Mouse (Mus musculus): ENCODE results near the gene Kcnk4. TPM values are rescaled to one million over a fixed set of nuclear protein-coding genes. Genes with fewer than 3 reads are reported as not detected.

Gene Kcnk4
- total RNA-seq (2015) = not detected in 2 replicates
- not detected in 2 replicates for total RNA-seq (2017)

- no peak for ATAC-seq (replicated peaks; ENCODE audit: poor library complexity)
These were observed at the start of gene Kcnk4 for GRCm38 (mm10) chr19:6934195-6934977. Gene Kcnk4, minus strand, starts transcription at chr19:6934515.

- ATAC-seq (replicated peaks; ENCODE audit: poor library complexity) = no peak
These were observed 49.3 kb upstream of the Kcnk4 start for GRCm38 (mm10) chr19:6983621-6984020.

GRCm38 (mm10) chr19:6981465-6981864 is 47.1 kb upstream of the Kcnk4 start:
- ATAC-seq (replicated peaks; ENCODE audit: poor library complexity) = no peak

- peak; percentile 55 for ATAC-seq (replicated peaks; ENCODE audit: poor library complexity)
These were observed 46.2 kb upstream of the Kcnk4 start, which contains the start of gene Fkbp2 for GRCm38 (mm10) chr19:6980381-6981093. Gene Fkbp2, minus strand, starts transcription at chr19:6980501.

GRCm38 (mm10) chr19:6979486-6980380 is 45.4 kb upstream of the Kcnk4 start:
- ATAC-seq (replicated peaks; ENCODE audit: poor library complexity) = peak; percentile 77

GRCm38 (mm10) chr19:6979001-6979479 is 44.7 kb upstream of the Kcnk4 start:
- no peak for ATAC-seq (replicated peaks; ENCODE audit: poor library complexity)

GRCm38 (mm10) chr19:6978639-6978974 is 44.3 kb upstream of the Kcnk4 start:
- no peak for ATAC-seq (replicated peaks; ENCODE audit: poor library complexity)

GRCm38 (mm10) chr19:6977759-6978638 is 43.7 kb upstream of the Kcnk4 start:
- no peak for ATAC-seq (replicated peaks; ENCODE audit: poor library complexity)

- ATAC-seq (replicated peaks; ENCODE audit: poor library complexity) = peak; percentile 17
These were observed 41.5 kb upstream of the Kcnk4 start, which contains the start of gene Plcb3 for GRCm38 (mm10) chr19:6975537-6976521. Gene Plcb3, minus strand, starts transcription at chr19:6976470.

- peak; percentile 63 for ATAC-seq (replicated peaks; ENCODE audit: poor library complexity)
These were observed 40.2 kb upstream of the Kcnk4 start, which contains the start of gene Ppp1r14b for GRCm38 (mm10) chr19:6974211-6975205. Gene Ppp1r14b, plus strand, starts transcription at chr19:6974968.

GRCm38 (mm10) chr19:6973581-6974190 is 39.4 kb upstream of the Kcnk4 start:
- no peak for ATAC-seq (replicated peaks; ENCODE audit: poor library complexity)

- ATAC-seq (replicated peaks; ENCODE audit: poor library complexity) = no peak
These were observed 38.1 kb upstream of the Kcnk4 start for GRCm38 (mm10) chr19:6972247-6972917.

- ATAC-seq (replicated peaks; ENCODE audit: poor library complexity) = no peak
These were observed 37.3 kb upstream of the Kcnk4 start for GRCm38 (mm10) chr19:6971644-6972043.

GRCm38 (mm10) chr19:6970460-6971085 is 36.3 kb upstream of the Kcnk4 start:
- no peak for ATAC-seq (replicated peaks; ENCODE audit: poor library complexity)

- peak; percentile 51 for ATAC-seq (replicated peaks; ENCODE audit: poor library complexity)
These were observed 35.5 kb upstream of the Kcnk4 start for GRCm38 (mm10) chr19:6969665-6970381.

All from megakaryocyte progenitor cell, adult 5-6 weeks (primary cell).